Mouse (Mus musculus) testis, postnatal 10 days (tissue): ENCODE data around the gene Mrpl35.

ENCODE experiments used
- DNase-seq: peaks from one replicate; pipeline ENCODE4 v3.0.0; 2021; ENCODE audit warnings: low spot score

The Mrpl35 gene

GRCm38 (mm10) chr6:71799391-71799790 lies 27.4 kb downstream of the Mrpl35 start:
- no peak for DNase-seq

DNA sequence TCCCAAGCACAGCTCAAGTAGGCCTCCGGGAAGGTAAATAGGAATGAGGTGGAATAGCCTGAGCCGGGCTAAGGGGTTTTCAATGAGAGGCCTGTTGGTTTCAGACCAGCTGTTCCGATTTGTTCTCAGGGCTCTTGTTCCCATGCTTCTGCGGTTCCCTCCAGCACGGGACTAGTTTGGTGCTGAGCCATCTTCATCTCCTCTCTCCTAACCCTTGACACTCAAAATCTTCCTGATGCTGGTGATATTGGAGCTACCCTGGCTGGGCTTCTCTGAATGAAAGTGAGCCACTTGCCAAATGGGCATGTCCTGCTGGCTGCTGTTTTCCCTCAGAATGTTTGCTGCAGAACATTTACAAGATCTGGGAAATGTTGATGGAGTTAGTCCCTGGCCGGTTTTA lies 35.0 kb downstream of the Mrpl35 start:
- no peak for DNase-seq

- DNase-seq, result no peak
These were observed 38.4 kb downstream of the Mrpl35 start for GRCm38 (mm10) chr6:71788348-71788747.

- no peak for DNase-seq
These were observed 43.6 kb downstream of the Mrpl35 start for GRCm38 (mm10) chr6:71783165-71783564.

DNA sequence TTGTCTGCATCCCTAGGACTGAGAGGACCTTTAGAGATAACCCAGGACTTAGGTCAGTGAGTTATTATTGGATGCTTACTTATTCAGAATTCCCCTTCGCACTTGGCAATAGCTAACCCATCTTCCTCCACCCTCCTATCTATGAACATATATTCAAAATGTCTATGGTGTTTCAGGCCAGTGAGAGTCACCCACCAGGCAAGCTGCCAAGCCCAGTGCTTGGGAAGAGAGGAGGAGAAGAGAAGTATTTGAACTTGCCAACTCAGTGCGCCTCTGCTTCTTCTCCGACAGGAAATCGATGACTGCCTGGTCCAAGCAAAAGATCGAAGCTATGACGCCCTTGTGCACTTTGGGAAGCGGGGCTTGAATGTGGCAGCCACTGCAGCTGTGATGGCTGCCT lies 46.3 kb downstream of the Mrpl35 start:
- no peak for DNase-seq

DNA sequence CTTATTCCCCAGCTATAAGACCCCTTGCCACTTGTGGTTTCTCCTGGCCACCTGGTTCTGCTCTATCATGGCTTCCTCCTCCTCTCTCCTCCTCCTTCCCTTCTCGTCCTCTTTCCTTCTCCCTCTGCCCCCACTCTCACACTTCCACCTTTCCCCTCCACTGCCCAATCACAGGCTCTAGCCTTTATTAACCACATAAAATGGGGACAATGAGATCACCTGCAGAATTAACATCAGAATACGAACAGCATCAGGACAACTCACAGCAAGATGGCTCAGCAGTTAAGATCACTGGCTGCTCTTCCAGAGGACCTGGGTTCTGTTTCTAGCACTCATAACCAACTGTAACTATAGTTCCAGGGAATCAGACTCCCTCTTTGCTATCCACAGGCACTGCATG lies 46.9 kb downstream of the Mrpl35 start:
- DNase-seq, result no peak

DNA sequence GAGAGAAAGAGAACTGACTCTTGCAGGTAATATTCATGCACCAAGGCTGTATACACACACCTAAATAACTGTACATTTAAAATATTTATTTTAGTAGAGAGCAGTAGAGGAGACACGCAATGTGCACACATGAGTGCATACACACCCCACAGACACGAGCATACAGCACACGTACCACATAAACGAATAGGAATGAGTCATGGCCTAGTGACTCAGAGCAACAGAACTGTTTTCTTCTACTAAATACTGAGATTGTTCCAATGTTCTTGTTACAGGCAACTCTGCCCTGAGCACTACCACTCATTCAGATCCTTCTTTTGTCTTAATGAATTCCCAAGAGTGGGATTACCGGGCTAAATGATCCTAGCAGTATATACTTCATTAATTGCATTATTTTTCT lies 48.8 kb downstream of the Mrpl35 start:
- DNase-seq, result no peak

GRCm38 (mm10) chr6:71772636-71773208 lies 54.0 kb downstream of the Mrpl35 start:
- DNase-seq, result no peak

DNA sequence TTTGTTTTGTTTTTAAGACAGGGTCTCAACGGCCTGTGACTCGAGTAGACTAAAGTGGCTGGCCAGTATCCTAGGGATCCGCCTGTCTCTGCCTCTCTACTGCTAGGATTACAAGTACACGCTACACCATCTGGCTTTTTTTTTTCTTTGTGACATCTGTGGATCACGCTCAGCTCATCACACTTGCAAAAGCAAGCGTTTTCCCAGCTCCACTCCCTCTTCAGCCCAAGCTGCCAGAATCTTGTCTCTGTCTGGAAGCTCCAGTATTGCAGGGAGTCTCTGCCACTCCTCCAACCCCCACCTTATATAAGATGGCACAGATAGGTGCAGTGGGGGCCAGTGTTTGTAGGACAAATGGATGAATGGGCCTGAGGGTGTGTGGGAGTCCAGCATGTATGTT lies 54.6 kb downstream of the Mrpl35 start:
- no peak for DNase-seq

DNA sequence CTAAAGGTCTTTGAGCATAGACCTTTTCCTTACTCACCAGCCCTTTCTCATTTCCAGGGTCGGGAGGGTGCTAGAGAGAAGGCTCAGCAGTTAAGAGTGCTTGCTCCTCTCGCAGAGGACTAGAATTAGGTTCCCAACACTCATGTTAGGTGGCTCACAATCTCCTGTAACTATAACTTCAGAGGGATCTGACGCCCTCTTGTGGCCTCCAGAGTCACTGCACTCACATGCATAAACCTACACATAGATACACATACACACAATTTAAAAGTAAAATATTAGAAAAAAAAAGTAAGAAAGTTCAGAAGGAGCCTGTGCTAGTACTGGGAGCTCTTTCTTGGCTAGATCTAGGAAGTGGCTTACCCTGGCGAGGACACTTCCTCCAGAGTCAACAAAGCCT lies 55.5 kb downstream of the Mrpl35 start:
- DNase-seq, result no peak

GRCm38 (mm10) chr6:71770856-71771255 lies 55.9 kb downstream of the Mrpl35 start:
- no peak for DNase-seq

DNA sequence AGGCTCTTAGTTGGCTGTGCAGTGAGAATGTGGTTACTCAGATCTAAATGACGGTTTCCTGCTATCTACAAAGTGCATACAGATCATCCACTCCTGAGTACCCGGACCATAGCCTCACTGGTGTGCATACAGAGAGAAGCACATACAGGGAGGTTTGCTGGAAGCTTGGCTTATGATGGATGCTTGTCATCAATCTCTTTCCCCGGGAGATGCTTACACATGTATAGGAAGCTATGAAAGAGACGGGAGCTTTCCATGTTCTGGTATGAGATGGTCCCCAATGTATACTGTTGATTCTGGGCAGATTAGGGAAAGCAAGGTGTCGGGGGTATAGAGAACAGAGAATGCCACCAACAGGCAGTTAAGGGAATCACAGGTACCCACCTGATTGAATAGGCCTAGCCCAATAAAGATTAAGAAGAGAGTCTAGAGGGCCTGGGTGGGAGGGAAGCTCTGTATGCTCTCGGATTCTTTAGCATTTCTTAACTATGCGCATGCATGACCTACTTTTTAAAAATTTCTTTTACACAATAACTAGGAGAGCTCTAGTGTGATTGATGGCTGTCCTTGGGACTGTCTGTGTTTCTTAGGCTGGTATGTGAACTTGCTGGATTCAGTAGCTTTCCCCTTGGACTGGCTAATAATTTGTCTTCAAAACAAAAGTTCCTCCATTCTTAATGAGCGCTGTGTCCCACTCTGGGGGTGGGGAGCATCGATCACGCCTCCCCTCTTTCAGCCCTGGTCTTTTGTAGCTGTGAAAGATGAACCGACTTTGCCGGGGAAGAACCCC lies 56.7 kb downstream of the Mrpl35 start:
- DNase-seq, result no peak

- no peak for DNase-seq
These were observed 59.0 kb downstream of the Mrpl35 start for GRCm38 (mm10) chr6:71767761-71768160.
